Mouse (Mus musculus) kidney, adult 18-20 months (tissue): ENCODE results near the gene Bend6.

Source experiments
- DNase-seq: peaks from one replicate; pipeline ENCODE4 v3.0.0; 2021

Gene Bend6

DNA sequence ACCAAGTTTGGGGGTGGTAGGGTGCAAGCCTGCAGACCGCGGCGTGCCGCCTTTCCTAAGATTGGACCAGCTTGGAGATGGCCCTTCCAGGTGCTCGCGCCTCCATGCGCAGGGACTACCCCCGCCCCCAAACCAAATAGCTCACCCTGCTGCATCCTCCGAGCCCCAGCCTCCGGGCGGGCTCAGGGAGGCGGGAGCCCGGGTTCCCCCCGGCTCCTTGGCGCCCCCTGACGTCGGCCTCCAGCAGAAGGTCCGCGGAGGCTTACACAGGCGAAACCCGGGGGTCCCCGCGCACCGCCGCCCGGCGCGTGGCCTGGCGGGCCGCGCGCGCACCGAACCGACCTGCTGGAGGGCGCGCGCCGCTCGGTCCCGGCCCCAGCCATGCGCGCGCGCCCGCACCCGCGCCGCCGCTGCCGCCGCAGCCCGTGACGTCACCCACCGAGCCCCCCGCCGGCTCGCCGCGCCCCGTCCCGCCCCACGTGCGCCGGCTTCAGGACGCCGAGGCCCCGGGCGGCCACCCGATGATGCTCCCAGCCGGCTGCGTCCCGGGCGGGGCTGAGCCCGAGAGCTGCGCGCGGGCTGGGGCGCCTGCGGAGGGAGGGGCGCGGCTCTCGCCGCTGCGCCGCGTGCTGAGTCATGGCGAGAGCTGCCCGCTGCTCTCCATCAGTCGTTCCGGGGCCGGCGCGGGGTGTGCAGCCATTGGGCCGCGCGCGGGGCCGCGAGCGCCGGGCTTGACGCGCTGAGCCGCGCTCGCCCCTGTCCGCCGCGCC lies at the start of gene Bend6:
Gene Bend6 (minus strand): TSS at position 396 of the 770 bp plus-strand sequence.
- DNase-seq: peak; percentile 18

DNA sequence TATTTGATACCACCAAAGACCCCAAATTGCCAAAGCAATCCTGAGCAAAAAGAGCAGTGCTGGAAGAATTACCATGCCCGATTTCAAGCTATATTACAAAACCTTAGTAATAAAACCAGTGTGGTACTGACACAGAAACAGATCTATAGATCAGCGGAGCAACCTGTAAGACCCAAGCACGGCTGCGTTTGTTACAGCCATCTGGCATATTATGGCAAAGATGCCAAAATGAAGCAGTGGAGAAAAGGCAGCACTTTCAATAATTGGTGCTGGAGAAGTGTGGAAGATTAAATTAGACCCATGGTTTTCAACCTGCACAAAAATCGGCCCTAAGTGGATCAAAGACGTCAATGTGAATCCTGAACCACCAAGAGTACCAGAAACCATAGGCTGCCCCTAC lies 48.0 kb upstream of the Bend6 start:
- DNase-seq: no peak

- no peak for DNase-seq
Observed at GRCm38 (mm10) chr1:33948511-33948910, 40.9 kb upstream of the Bend6 start.

DNA sequence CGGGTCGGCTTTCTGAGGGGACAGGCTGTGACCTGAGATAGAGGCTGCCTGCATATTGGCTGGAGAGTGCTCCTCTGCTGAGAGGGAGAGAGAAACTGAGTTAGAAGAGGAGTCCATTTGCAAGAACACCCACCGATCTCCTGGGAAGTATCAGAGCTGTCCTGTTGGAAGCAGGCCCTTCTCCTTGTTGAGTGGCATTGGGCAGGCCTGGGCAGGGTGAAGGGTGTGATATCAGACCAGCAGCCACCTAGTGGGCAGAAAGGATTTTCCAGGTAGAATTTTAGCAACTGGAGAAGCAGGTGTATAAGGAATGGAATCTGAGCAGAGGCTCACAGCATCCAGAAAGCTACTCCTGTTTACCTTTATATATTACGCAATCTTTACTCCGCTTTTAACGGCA lies 40.2 kb upstream of the Bend6 start:
- no peak for DNase-seq

DNA sequence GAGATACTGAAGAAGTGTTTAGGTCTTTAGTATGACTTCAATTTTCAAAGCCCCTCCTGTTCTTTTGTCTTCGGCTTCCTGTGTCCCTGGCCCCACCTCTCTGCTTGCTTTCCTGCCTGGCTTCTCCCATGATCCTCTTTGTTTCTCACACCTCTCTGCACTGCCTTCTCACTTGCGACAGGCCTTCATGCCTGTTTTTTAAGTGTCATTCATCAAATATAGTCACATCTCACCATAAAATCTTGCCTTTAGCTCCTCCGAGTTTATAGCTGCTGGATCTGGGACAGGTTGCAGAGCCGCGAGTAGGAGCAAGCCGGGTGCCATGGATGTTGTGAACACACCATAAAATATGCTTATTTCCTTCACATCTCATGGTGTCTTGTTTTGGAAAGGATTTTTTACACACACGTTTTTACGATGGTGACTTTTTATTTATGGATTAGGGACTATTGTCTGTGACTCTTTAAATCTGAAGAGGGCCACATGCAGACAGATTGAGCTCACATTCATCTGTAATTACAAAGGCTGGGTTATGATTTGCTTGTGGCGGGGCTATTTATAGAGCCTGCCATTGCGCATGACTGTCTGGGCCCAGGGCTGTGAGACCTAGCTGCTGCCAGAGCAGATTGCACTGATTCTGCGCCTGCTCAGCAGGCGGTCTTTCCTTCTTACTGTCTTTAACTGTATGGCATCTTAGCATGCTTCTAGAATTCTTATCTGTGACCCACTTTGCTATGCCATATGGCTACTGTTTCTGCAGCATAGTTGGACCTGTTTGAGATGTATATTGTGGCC lies 39.2 kb upstream of the Bend6 start:
- DNase-seq: no peak

DNA sequence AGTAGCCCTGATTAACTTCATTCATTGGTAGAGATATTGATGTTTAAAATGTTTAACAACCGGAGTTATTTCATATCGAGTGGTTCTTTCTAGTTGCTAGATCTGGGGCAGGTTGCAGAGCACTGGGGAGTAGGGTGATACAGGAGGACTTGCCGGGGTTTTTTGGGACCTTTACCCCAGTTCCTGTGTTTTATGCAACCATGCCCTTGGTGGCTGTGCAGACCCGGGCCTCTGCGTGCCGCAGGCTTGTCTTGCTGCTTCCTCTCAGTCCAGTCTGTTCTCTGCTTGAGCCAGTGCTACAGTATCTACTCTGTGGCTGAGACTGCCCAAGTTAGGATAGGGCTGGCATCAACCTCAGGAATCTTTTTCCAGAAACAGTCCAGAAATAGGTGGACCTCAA lies 38.1 kb upstream of the Bend6 start:
- DNase-seq: no peak

GRCm38 (mm10) chr1:33944977-33945750 lies 37.5 kb upstream of the Bend6 start:
- DNase-seq: peak; percentile 36

- DNase-seq: no peak
Observed at GRCm38 (mm10) chr1:33943943-33944342, 36.3 kb upstream of the Bend6 start.

- DNase-seq: no peak
Observed at GRCm38 (mm10) chr1:33942638-33943037, 35.0 kb upstream of the Bend6 start.

GRCm38 (mm10) chr1:33940364-33940928 lies 32.8 kb upstream of the Bend6 start:
- DNase-seq: no peak

DNA sequence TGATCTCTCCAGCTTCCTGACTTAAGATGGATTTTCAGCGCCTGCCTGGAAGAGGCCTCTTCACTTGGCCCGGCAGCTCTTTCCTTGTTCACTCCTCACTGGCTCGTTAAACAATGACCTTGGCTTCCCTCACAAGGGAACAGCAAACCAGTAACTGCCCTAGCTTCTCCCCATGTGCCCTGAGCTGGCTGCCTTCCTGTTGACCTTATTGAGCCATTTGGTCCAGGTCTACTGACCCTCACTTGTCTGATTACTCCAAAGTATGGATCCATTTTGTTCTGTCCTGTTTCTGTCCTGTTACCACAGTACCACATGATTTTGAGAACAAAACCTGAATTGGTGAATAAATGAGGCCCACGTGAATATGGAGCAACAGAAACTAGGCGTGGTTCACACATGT lies 32.2 kb upstream of the Bend6 start:
- no peak for DNase-seq

GRCm38 (mm10) chr1:33935946-33936345 lies 28.3 kb upstream of the Bend6 start:
- DNase-seq: no peak

DNA sequence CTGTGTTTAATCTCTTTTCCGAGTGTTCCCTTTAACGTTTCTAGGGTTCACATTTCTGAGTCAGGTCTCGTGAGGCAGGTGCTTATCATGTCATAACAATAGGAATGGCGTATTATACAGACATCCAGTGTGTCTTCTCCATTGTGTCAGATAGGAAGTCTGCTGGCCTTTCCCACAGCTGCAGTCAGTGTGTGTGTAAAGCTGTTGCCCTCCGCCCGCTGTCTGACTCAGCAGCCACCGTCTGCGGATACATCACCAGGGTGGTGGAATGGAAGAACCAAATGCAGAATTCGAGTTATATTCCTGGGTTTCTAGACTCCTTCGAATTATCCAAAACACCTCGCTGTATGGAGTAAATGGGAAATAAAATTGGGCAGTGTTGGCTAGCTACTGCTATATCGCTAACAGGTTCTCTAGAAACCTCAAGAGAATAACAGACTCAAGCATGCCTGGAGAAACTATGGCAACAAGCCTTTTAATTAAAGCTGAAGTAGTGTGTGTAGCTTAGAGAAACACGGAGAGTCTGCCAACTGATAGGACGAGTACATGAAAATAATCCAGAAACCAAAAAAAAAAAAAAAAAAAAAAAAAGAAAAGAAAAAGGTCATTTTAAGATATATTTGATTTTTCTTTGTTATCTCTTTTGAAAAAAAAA lies 25.4 kb upstream of the Bend6 start:
- DNase-seq: no peak

GRCm38 (mm10) chr1:33932196-33932595 lies 24.6 kb upstream of the Bend6 start:
- no peak for DNase-seq

DNA sequence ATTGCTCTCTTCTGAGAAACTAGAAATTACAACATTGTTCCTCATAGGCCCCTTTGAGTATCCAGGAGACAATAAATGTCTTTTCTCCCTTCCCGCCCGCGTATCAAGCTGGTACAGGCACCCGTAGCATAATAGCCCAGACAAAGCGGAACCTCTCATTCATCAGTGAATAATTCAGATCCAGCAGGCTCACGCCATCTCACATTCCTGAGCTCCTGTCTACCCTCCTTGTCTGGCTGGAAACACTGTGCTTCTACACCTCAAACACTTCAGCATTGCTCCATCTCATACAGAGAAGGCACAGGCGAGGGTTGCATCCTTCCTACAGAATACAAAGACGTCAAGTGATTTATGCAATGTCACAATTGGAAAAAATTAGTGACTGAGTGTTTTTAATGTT lies 24.2 kb upstream of the Bend6 start:
- DNase-seq: no peak

DNA sequence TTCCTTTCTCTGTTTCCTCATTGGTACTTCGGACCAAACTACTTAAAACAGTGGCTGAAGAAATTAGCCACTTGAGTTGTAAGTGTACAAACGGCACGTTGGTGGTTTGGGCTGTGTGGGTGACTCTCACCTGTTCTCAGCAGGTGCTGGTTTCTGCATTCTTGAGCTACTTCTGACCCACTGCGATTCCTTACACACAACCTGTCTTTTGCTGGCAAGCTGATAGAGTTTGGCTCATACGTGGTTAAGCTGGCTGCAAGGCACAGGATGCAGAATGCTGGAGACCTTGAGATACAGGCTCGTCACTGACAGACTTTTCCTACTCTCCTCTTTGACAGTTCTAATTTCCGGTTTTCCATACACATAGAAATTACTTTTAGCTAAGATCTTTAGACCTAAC lies 19.9 kb upstream of the Bend6 start:
- DNase-seq: no peak

DNA sequence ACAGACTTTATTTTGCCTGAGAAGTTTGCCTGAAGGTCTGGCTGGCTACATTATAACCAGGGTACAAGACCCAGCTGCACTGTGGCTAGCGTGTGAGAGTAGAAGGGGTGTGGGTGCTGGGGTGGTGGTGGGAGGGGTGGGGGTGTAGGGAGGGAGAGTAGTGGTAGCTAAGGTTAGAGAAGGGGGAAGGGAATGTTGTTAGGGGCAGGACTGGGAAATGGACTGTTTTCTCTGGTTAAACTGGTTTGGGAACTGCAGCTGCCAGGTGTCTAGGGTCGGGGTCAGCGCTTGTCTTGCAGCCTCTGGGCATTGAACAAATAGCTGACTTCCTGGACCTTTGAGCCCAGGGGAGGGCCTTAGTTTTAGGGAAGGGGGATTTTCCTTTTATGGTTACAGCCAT lies 17.7 kb upstream of the Bend6 start:
- no peak for DNase-seq

DNA sequence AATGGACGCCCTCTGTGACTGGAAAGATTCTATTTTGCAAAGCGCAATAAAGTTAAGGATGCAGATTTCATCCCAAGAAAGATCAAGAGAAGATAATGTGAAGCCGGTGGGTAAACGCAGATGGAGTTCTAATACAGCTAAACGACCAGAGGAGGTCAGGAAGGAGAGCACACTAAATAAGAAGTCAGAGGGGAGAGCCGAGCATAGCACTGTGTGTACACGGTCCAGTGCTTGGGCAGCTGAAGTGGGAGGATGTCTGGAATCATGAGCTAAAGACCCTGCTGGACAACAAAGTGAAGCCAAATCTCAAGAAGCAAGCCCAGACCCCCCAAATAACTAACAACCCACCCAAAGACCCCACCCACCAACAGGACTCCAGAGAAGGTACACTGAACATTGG lies 15.4 kb upstream of the Bend6 start:
- no peak for DNase-seq

GRCm38 (mm10) chr1:33916554-33916953 lies 8.9 kb upstream of the Bend6 start:
- DNase-seq: no peak

DNA sequence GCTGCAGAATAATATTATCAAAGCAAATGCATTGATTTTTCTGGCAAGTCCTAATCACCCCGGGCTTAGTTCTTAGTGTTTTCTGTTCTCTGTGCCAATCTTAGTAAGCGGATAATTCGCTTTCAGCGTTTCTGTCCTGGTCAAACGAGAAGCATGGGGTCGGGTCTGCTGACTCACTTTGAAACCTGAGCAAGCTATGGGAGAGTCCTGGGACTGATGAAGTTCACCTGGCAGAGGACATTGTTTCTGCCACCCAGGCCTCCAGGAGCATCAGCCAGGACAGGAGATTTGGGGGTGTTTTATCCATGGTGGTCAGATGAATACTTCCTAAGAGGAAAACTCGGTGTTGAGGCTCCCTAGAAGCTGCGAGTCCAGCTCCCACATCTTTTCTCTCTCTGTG lies 4.0 kb upstream of the Bend6 start:
- DNase-seq: no peak

DNA sequence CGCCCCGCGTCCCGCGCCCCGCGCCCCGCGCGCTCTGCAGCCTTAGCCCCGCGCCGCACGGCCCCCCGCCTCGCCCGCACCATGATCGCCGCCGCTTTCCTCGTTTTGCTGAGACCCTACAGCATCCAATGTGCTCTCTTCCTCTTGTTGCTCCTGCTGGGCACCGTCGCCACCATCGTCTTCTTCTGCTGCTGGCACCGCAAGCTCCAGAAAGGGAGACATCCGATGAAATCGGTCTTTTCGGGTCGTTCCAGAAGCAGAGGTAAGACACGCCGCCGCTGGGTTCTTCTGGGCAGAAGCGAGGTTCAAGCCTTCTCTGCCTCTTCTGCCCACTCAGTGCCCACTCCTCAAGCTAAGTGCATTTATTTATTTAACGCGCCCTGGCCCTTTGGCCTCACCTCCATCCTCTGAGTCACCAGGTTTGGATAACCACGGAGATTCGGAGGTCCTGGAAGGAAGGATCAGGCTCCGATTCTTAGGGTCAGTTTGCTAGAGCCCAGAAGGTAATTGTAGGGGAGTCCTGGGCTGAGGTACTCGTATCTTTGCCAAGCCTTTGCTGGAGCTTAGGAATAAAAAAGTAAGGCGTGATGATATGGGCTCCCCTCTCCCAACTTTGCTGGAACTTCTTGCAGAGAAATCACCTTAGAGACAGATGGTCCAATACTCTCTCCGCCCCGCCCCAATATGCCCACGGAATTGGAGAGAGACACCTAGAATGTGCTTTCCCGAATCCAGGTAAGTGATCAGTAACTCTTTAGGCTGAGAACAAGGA lies 761 bp upstream of the Bend6 start, which contains the start of gene Dst:
Gene Dst (plus strand): TSS at position 35 of the 772 bp plus-strand sequence.
- DNase-seq: no peak

DNA sequence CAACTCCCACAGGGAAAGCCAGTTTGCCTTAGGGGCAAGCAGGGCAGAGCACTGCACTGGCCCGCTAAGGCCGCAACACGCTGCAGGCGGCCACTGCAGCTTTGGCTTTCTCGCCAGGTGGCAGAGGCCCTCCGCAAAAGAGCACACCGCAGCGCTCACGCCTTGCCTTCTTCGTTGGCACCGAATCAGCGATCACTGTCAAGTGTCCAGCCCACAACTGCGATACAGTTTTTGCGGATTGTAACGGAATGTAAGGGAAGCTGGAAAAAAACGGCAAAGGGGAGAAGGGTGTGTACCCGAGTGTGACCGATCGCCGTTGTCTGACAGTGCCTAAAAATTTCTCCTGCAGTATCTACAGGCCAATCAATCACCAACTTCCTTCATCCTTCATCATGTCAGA lies 689 bp downstream of the Bend6 start:
- no peak for DNase-seq
